Mouse (Mus musculus): ENCODE measurements around the gene Tex26.

DNA sequence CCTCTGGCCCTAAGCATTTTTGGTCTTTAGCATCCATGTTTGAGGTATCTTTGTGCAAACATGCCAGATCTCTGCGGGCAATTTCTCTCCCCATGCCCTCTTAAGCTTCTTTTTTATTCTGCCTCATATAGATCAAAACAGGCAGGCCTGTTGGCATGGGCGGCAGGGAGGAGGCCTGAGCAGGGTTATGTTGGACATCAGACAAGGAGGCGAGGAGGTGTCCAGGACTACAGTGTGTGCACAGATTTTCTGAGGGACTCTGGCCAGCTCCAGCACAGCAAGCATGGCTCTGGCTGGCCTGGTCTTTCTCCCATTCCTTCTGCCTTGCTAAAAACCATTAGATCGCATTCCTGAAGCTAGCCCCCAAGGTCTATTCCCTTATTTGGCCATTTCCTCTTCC lies 5.0 kb downstream of the Tex26 start:
- TF ChIP-seq GATA1 (IDR thresholded peaks at IDR 0.05; ENCODE audit: borderline replicate concordance, low read length) (no peak), FLI1 (IDR thresholded peaks at IDR 0.05; ENCODE audit: low read length) (no peak)

All from megakaryocyte, embryonic 14.5 days (primary cell).